Mouse (Mus musculus) lung, embryonic 14.5 days (tissue): Measurements from ENCODE around the gene Naif1. TPM values are rescaled to one million over a fixed set of nuclear protein-coding genes. Genes with fewer than 3 reads are reported as not detected.

ENCODE experiments used
- ATAC-seq: fragments of 200-750 bp; cut with Nextera tagmentation; 2 replicates; pipeline ENCODE4 v1.8.0; 2017; ENCODE audit warnings: mild to moderate bottlenecking, moderate TSS enrichment, moderate library complexity; ENCODE audit not compliant: insufficient read depth
- DNase-seq: peaks from one replicate; pipeline ENCODE4 v3.0.0-alpha.2; 2015
- H3K27ac ChIP-seq: fragments of 300-500 bp; sonication (generic); 2 replicates; pipeline ENCODE4 v1.5.1; 2014; ENCODE audit warnings: low read depth, mild to moderate bottlenecking, moderate library complexity
- H3K27me3 ChIP-seq: fragments of 300-500 bp; sonication (generic); 2 replicates; pipeline ENCODE4 v1.6.1; 2014; ENCODE audit warnings: low read length, control low read depth; ENCODE audit not compliant: insufficient read depth
- H3K36me3 ChIP-seq: fragments of 300-500 bp; sonication (generic); 2 replicates; pipeline ENCODE4 v1.6.1; 2014; ENCODE audit warnings: control low read depth; ENCODE audit not compliant: insufficient read depth
- H3K4me1 ChIP-seq: fragments of 300-500 bp; sonication (generic); 2 replicates; pipeline ENCODE4 v1.6.1; 2014; ENCODE audit warnings: antibody characterized with exemption, control low read depth; ENCODE audit not compliant: insufficient read depth
- H3K4me2 ChIP-seq: fragments of 300-500 bp; sonication (generic); 2 replicates; pipeline ENCODE4 v1.6.1; 2014; ENCODE audit warnings: mild to moderate bottlenecking
- H3K4me3 ChIP-seq: fragments of 300-500 bp; sonication (generic); 2 replicates; pipeline ENCODE4 v1.5.1; 2014; ENCODE audit warnings: low read depth, low read length
- H3K9ac ChIP-seq: fragments of 300-500 bp; sonication (generic); 2 replicates; pipeline ENCODE4 v1.6.1; 2014
- H3K9me3 ChIP-seq: fragments of 300-500 bp; sonication (generic); 2 replicates; pipeline ENCODE4 v1.6.1; 2016; ENCODE audit warnings: low read depth, low read length, control low read depth
- CTCF ChIP-seq: IDR thresholded peaks from 2 replicates; pipeline ENCODE4 v1.5.1; 2016; ENCODE audit warnings: antibody characterized with exemption, low read depth
- WGBS: fragments of 180-500 bp; shearing (Covaris S2); extraction: QIAGEN DNeasy Blood & Tissue Kit; methylation state at CpG from one replicate; pipeline ENCODE4 v1.1.7; 2014; 5-methylcytosine and 5-hydroxymethylcytosine counted together
- polyA plus RNA-seq: library from polyadenylated mRNA; unstranded; fragments of >200 nt; fragmentation: Nextera tagmentation; extraction: Ambion mirVana; gene quantifications from 2 replicates; pipeline ENCODE4 v1.2.1, GENCODE M21; 2014

Gene Naif1
- polyA plus RNA-seq, 1 experiment from 2014 or later = 6.5 TPM

DNA sequence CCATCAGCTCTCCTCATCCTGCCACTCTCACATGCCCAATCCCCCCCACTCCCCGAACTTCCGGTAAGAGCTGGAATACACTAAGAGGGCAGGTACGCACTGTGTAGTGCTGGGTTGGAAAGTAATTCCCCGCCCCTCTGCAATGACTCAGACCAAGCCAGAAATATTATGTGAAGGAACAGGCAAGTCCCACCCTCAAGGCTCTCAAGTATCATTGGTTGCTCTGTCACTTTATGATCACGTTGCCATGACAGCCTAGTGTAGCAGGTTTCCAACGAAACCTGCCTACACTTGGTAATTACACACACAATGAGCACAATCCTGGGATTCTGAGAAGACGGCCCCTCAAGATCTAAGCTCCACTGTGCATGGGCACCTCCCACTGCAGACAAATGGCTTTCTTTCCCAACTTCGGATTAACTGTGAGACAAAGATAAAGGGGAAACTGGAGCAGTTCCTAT lies 22.0 kb upstream of the Naif1 start:
- Histone ChIP-seq H3K4me1 (peaks cover 39% of the 10 kb centered on the region), H3K36me3 (no peaks in the 10 kb centered on the region), H3K27ac (peak overlapping the region; percentile 63; the same call in 1 of the 2 replicates), H3K27me3 (no peaks in the 10 kb centered on the region), H3K4me3 (no peak overlapping the region), H3K4me2 (peak overlapping the region; percentile 41), H3K9me3 (no peaks in the 10 kb centered on the region), H3K9ac (no peak overlapping the region)
- WGBS = 40% methylated on average over 8 of the region's 8 CpGs
- TF ChIP-seq CTCF = no peak
- ATAC-seq (peak; percentile 51), DNase-seq (peak; percentile 63)

GRCm38 (mm10) chr2:32429215-32429891 lies 20.9 kb upstream of the Naif1 start:
- WGBS = 69% methylated on average over 4 of the region's 4 CpGs
- Histone ChIP-seq H3K4me1 (peaks cover 33% of the 10 kb centered on the region), H3K36me3 (no peaks in the 10 kb centered on the region), H3K9ac (no peak overlapping the region), H3K27ac (0 out of 2 replicates have a peak overlapping the region, but pooled peaks have one; percentile 63), H3K4me2 (no peak overlapping the region; the same call in 1 of the 2 replicates), H3K27me3 (no peaks in the 10 kb centered on the region), H3K9me3 (no peaks in the 10 kb centered on the region), H3K4me3 (no peak overlapping the region)
- no peak for ATAC-seq
- no peak for DNase-seq
- no peak for TF ChIP-seq CTCF

DNA sequence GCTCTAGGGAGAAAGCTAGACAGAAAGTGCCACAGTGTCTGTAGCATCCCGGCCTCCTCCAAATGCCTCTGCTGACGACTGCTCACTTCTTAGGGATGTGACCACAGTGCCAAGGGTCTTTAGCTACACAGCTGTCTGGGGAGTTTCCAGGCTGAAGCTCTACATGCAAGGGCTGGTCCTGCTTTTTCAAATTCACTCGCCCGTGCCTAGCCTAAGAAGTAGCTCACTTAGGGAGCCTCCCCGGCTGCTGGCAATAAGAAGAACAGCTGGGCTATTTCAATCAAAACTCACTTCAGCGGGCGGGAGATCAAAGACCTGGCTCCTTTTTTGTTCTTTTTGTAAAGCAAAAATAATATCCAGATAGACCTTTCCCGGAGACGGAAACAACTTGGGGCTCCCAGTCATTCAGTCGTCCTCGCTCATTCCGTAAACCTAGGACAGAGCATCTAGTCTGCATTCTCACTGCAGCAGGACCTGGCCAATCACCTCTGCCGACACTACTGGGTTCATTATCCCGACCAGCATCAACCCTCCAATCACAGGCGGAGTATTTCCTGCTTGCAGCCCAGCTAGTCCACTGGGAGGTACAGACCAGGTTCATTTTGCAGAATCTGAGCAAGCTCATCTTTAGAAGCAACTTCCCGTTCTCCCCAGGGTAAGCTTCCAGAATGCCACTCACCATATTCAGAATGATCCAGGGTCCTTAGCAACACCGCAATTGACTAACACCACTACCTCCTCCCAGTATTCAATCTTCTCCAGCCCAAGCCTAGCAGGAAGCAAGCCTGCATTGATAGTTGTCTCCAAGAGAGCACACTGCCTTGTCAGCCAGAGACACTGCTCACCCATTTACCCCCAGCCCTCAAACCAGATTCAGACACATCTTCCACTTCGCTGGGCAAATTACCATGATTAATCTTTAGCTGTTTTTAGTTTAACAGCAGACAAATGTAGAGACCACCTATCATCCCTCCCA lies 19.3 kb upstream of the Naif1 start:
- peaks cover 26% of the 10 kb centered on the region for H3K4me1 ChIP-seq
- H3K4me2 ChIP-seq = peak overlapping the region; percentile 71
- peak; percentile 92 for DNase-seq
- peak; percentile 90 for ATAC-seq
- TF ChIP-seq CTCF = no peak
- H3K9ac ChIP-seq = peak overlapping the region; percentile 56
- peak overlapping the region; percentile 40 for H3K4me3 ChIP-seq
- 9% methylated on average over 18 of the region's 18 CpGs for WGBS
- no peaks in the 10 kb centered on the region for H3K36me3 ChIP-seq
- H3K9me3 ChIP-seq = no peaks in the 10 kb centered on the region
- H3K27ac ChIP-seq = peak overlapping the region; percentile 82
- H3K27me3 ChIP-seq = no peaks in the 10 kb centered on the region

- no peak for TF ChIP-seq CTCF
- Histone ChIP-seq H3K4me3 (no peak overlapping the region), H3K4me1 (peaks cover 15% of the 10 kb centered on the region; the same call in 1 of the 2 replicates), H3K9me3 (no peaks in the 10 kb centered on the region), H3K4me2 (no peak overlapping the region), H3K9ac (no peak overlapping the region), H3K36me3 (no peaks in the 10 kb centered on the region), H3K27me3 (no peaks in the 10 kb centered on the region), H3K27ac (peak overlapping the region; percentile 58)
- peak; percentile 52; the same call in 1 of the 2 replicates for ATAC-seq
- peak; percentile 63 for DNase-seq
- WGBS = 44% methylated on average over 3 of the region's 3 CpGs
Measured at GRCm38 (mm10) chr2:32436686-32437372, 13.4 kb upstream of the Naif1 start.

GRCm38 (mm10) chr2:32437612-32438166 lies 12.6 kb upstream of the Naif1 start:
- Histone ChIP-seq H3K9ac (no peak overlapping the region), H3K27me3 (no peaks in the 10 kb centered on the region), H3K27ac (peak overlapping the region; percentile 58; the same call in 1 of the 2 replicates), H3K4me3 (no peak overlapping the region), H3K9me3 (no peaks in the 10 kb centered on the region), H3K36me3 (no peaks in the 10 kb centered on the region), H3K4me1 (peaks cover 15% of the 10 kb centered on the region; the same call in 1 of the 2 replicates), H3K4me2 (no peak overlapping the region)
- TF ChIP-seq CTCF = no peak
- DNase-seq = no peak
- WGBS = 73% methylated on average over 2 of the region's 2 CpGs
- ATAC-seq = no peak

DNA sequence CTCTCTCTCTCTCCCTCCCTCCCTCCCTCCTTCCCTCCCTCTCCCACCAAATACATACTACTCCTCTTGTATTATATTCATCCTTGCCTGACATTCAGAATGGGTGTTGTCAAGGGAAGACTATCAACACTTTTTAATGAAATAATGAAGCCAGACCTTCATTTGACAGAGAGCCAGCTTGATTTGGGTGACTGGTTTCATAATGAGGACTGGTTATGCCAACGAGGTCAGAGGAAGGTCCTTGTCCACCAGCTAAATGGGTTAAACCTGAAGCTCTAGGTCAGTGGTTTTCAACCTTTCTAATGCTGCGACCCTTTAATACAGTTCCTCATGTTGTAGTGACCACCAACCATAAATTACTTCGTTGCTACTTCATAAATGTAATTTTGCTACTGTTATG lies 11.5 kb upstream of the Naif1 start:
- no peak overlapping the region for H3K4me3 ChIP-seq
- WGBS = 81% methylated on average over 3 of the region's 3 CpGs
- H3K27ac ChIP-seq = no peak overlapping the region
- peaks cover 4% of the 10 kb centered on the region; the same call in 1 of the 2 replicates for H3K36me3 ChIP-seq
- H3K27me3 ChIP-seq = no peaks in the 10 kb centered on the region
- H3K4me2 ChIP-seq = no peak overlapping the region
- no peaks in the 10 kb centered on the region for H3K9me3 ChIP-seq
- ATAC-seq = no peak
- no peak overlapping the region for H3K9ac ChIP-seq
- H3K4me1 ChIP-seq = peaks cover 15% of the 10 kb centered on the region; the same call in 1 of the 2 replicates
- TF ChIP-seq CTCF = no peak
- no peak for DNase-seq
